In genomic region chr8:119158628-119159027, GRCm38 (mm10) we compare ENCODE assay signal across 11 mouse cellular contexts.
DNase-seq lines count a peak whose midpoint lies in the region; ATAC-seq and TF ChIP-seq lines count a peak whose summit lies in the region.
"Had no signal": no experiment of that assay in that cellular context is flagged by ENCODE, and none has a peak within 500 bp of the region (broad histone marks: within the 10 kb centered on the region; RNA-seq: fewer than 3 reads in every experiment).

No protein-coding gene starts in this region.

- H3K27ac ChIP-seq in forebrain, embryonic 16.5 days (ENCODE audit: low read length): peak overlapping the region; percentile 58
- no peak overlapping the region for H3K27ac ChIP-seq in midbrain, postnatal 0 days (ENCODE audit: low read depth, low read length)
- no peak overlapping the region for H3K27ac ChIP-seq in heart, adult 2 months
- H3K27ac ChIP-seq: hindbrain, embryonic 12.5 days; kidney, postnatal 0 days had no signal

- intact Hi-C loops in left cerebral cortex, postnatal 36 days (cut with DNase I): no loop called here
- intact Hi-C loops in heart, adult 2 months (cut with DNase I): no loop called here

- WGBS in forebrain, embryonic 16.5 days: 32% methylated on average over 5 of the region's 5 CpGs
- WGBS in midbrain, postnatal 0 days: 56% methylated on average over 5 of the region's 5 CpGs
- 87% methylated on average over 5 of the region's 5 CpGs for WGBS in heart, adult 2 months

- peaks cover 32% of the 10 kb centered on the region for H3K4me1 ChIP-seq in forebrain, embryonic 16.5 days (replicated peaks; ENCODE audit: control insufficient read depth, insufficient read depth, low read length)
- no peaks in the 10 kb centered on the region for H3K4me1 ChIP-seq in midbrain, postnatal 0 days (ENCODE audit: insufficient read depth, low read length)
- H3K4me1 ChIP-seq in heart, adult 2 months (ENCODE audit: control insufficient read depth, insufficient read depth, low read length): no peaks in the 10 kb centered on the region

- H3K4me2 ChIP-seq in forebrain, embryonic 16.5 days (ENCODE audit: low read length): no peak overlapping the region
- H3K4me2 ChIP-seq in midbrain, postnatal 0 days (ENCODE audit: low read depth, low read length, poor library complexity, severe bottlenecking): no peak overlapping the region
- H3K4me2 ChIP-seq: hindbrain, embryonic 12.5 days had no signal

- no peak for TF ChIP-seq EP300 in heart, adult 2 months (IDR thresholded peaks at IDR 0.05; ENCODE audit: insufficient read depth, low read depth, low read length)

- no peaks in the 10 kb centered on the region for H3K36me3 ChIP-seq in forebrain, embryonic 16.5 days (ENCODE audit: control insufficient read depth, insufficient read depth)
- H3K36me3 ChIP-seq in midbrain, postnatal 0 days (ENCODE audit: insufficient read depth, low read length): no peaks in the 10 kb centered on the region
- H3K36me3 ChIP-seq in heart, adult 2 months (ENCODE audit: control insufficient read depth, insufficient read depth, low read length): no peaks in the 10 kb centered on the region
- H3K36me3 ChIP-seq: hindbrain, embryonic 12.5 days had no signal

- no peak overlapping the region for H3K4me3 ChIP-seq in forebrain, embryonic 16.5 days (replicated peaks; ENCODE audit: low read length)
- no peak overlapping the region for H3K4me3 ChIP-seq in midbrain, postnatal 0 days (ENCODE audit: low read depth, low read length)
- H3K4me3 ChIP-seq in heart, adult 2 months: no peak overlapping the region
- H3K4me3 ChIP-seq: hindbrain, embryonic 12.5 days had no signal

- no peaks in the 10 kb centered on the region for H3K9me3 ChIP-seq in forebrain, embryonic 16.5 days (ENCODE audit: control insufficient read depth, low read length)
- no peaks in the 10 kb centered on the region for H3K9me3 ChIP-seq in midbrain, postnatal 0 days (ENCODE audit: low read length)
- H3K9me3 ChIP-seq: hindbrain, embryonic 12.5 days had no signal

- peak; percentile 9 to 17 for DNase-seq in left cerebral cortex, postnatal 36 days (ENCODE audit: low spot score in 2 of 2)
- no peak for DNase-seq in left cerebral cortex, adult 8-10 months (ENCODE audit: low spot score in 2 of 2)
- DNase-seq in cerebellum, adult 8-10 months: peak; percentile 33
- DNase-seq in midbrain, postnatal 0 days (ENCODE audit: low spot score): peak; percentile 38
- no peak for DNase-seq in heart, adult 2 months
- DNase-seq in T-cell, adult 2 months (ENCODE audit: low spot score): no peak
- DNase-seq: lung, postnatal 10 days; thymus, postnatal 25 days had no signal

- TF ChIP-seq POLR2A in heart, adult 2 months (IDR thresholded peaks at IDR 0.05; ENCODE audit: insufficient read depth, low read depth, low read length): no peak

- H3K27me3 ChIP-seq in forebrain, embryonic 16.5 days (replicated peaks; ENCODE audit: control insufficient read depth, insufficient read depth, low read length): no peaks in the 10 kb centered on the region
- no peaks in the 10 kb centered on the region for H3K27me3 ChIP-seq in midbrain, postnatal 0 days (ENCODE audit: insufficient read depth, low read length)
- no peaks in the 10 kb centered on the region for H3K27me3 ChIP-seq in heart, adult 2 months (ENCODE audit: control insufficient read depth, insufficient read depth, low read length)
- H3K27me3 ChIP-seq: hindbrain, embryonic 12.5 days had no signal

- no peak overlapping the region; the same call in 1 of the 2 replicates for H3K9ac ChIP-seq in forebrain, embryonic 16.5 days (replicated peaks; ENCODE audit: low read depth, low read length)
- 0 out of 2 replicates have a peak overlapping the region, but pooled peaks have one; percentile 4 for H3K9ac ChIP-seq in midbrain, postnatal 0 days (replicated peaks; ENCODE audit: low read length, poor library complexity, severe bottlenecking)
- no peak overlapping the region for H3K9ac ChIP-seq in heart, adult 2 months (ENCODE audit: low read depth, low read length)
- H3K9ac ChIP-seq: hindbrain, embryonic 12.5 days had no signal

- ATAC-seq in forebrain, embryonic 16.5 days: peak; percentile 76
- ATAC-seq in midbrain, postnatal 0 days (ENCODE audit: low FRiP score): no peak

- no peaks in the 10 kb centered on the region for H3K79me2 ChIP-seq in heart, adult 2 months (replicated peaks; ENCODE audit: control insufficient read depth, insufficient read depth, low read length)

- no peak for TF ChIP-seq CTCF in midbrain, postnatal 0 days (IDR thresholded peaks at IDR 0.05)
- no peak for TF ChIP-seq CTCF in heart, adult 2 months (IDR thresholded peaks at IDR 0.05)

Comparison
In these comparisons a context has a peak if more than half of its experiments do, and no peak if none do; other contexts are left out.
1. DNase-seq: peak in left cerebral cortex, postnatal 36 days (2 of 2), cerebellum, adult 8-10 months (single experiment) and midbrain, postnatal 0 days (single experiment); none in left cerebral cortex, adult 8-10 months (0 of 2), heart, adult 2 months (0 of 2) and T-cell, adult 2 months (single experiment).